Mouse (Mus musculus): ENCODE data around the gene Calr4.

Calr4 gene

GRCm38 (mm10) chr4:109236186-109236879 is 2.0 kb downstream of the Calr4 start:
- no peak for DNase-seq

- no peak for DNase-seq
Observed at GRCm38 (mm10) chr4:109238428-109239268, 4.4 kb downstream of the Calr4 start.

- no peak for DNase-seq
Observed at GRCm38 (mm10) chr4:109241221-109241620, 6.9 kb downstream of the Calr4 start.

GRCm38 (mm10) chr4:109241934-109242333 is 7.6 kb downstream of the Calr4 start:
- no peak for DNase-seq

- no peak for DNase-seq
Observed at GRCm38 (mm10) chr4:109244506-109244905, 10.2 kb downstream of the Calr4 start.

- no peak for DNase-seq
Observed at GRCm38 (mm10) chr4:109245016-109245620, 10.8 kb downstream of the Calr4 start.

- peak; percentile 67 for DNase-seq
Observed at GRCm38 (mm10) chr4:109251605-109252004, 17.3 kb downstream of the Calr4 start.

- no peak for DNase-seq
Observed at GRCm38 (mm10) chr4:109252199-109252598, 17.9 kb downstream of the Calr4 start.

- peak; percentile 32 for DNase-seq
Observed at GRCm38 (mm10) chr4:109253664-109254151, 19.4 kb downstream of the Calr4 start.

- no peak for DNase-seq
Observed at GRCm38 (mm10) chr4:109254511-109254910, 20.2 kb downstream of the Calr4 start.

- no peak for DNase-seq
Observed at GRCm38 (mm10) chr4:109255321-109255720, 21.0 kb downstream of the Calr4 start.

- no peak for DNase-seq
Observed at GRCm38 (mm10) chr4:109255727-109256417, 21.6 kb downstream of the Calr4 start.

- DNase-seq: peak; percentile 14
Observed at GRCm38 (mm10) chr4:109256791-109257190, 22.5 kb downstream of the Calr4 start.

- DNase-seq: peak; percentile 18
Observed at GRCm38 (mm10) chr4:109257639-109258038, 23.4 kb downstream of the Calr4 start.

- no peak for DNase-seq
Observed at GRCm38 (mm10) chr4:109262068-109262467, 27.8 kb downstream of the Calr4 start.

GRCm38 (mm10) chr4:109266056-109266455 is 31.8 kb downstream of the Calr4 start:
- DNase-seq: no peak

- DNase-seq: no peak
Observed at GRCm38 (mm10) chr4:109266744-109267143, 32.5 kb downstream of the Calr4 start.

- DNase-seq: no peak
Observed at GRCm38 (mm10) chr4:109267452-109267851, 33.2 kb downstream of the Calr4 start.

GRCm38 (mm10) chr4:109268903-109269302 is 34.6 kb downstream of the Calr4 start:
- no peak for DNase-seq

- no peak for DNase-seq
Observed at GRCm38 (mm10) chr4:109271803-109272202, 37.5 kb downstream of the Calr4 start.

GRCm38 (mm10) chr4:109273586-109274240 is 39.4 kb downstream of the Calr4 start:
- no peak for DNase-seq

Measured in thymus, postnatal 4 days (tissue).